Mouse (Mus musculus) left cerebral cortex, adult 8-10 months (tissue): ENCODE results near the gene Mrnip. TPM values are rescaled to one million over a fixed set of nuclear protein-coding genes. Genes with fewer than 3 reads are reported as not detected.

Source experiments
- DNase-seq, 2 experiments: peaks; one replicate each; pipeline ENCODE4 v3.0.0; 2022; ENCODE audit warnings: low spot score in 2 of 2
- total RNA-seq, 4 experiments: library from RNA; stranded (reverse); gene quantifications; 2 replicates each; pipeline ENCODE4 v1.2.4; 2022

Mrnip gene
- total RNA-seq, 4 experiments from 2014 or later, result 14.4 to 19.1 (median 15.7) TPM

GRCm38 (mm10) chr11:50203302-50203827 lies 29.1 kb downstream of the Mrnip start:
- no peak for DNase-seq

- no peak for DNase-seq
Observed at GRCm38 (mm10) chr11:50205434-50205833, 31.2 kb downstream of the Mrnip start.

DNA sequence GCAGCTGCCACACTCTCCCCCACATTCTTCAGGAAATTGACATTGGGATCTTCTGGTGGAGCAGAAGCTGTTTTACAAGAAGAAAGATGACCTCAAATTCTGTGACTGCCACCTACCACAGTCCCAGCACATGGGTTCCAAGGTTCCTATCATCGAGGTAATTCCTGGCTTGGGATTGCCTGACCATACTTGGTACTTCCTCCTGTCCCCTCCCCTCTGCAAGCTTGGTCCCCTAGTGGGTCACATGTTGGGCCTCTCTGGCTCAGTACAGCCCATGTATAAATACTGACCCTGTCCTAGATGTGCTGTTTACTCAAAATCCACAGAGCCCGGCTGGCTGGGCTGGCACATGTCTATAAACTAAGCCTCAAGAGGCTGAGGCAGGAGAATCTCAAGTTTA lies 31.8 kb downstream of the Mrnip start:
- no peak for DNase-seq

- no peak for DNase-seq
Observed at GRCm38 (mm10) chr11:50207344-50207743, 33.1 kb downstream of the Mrnip start.

DNA sequence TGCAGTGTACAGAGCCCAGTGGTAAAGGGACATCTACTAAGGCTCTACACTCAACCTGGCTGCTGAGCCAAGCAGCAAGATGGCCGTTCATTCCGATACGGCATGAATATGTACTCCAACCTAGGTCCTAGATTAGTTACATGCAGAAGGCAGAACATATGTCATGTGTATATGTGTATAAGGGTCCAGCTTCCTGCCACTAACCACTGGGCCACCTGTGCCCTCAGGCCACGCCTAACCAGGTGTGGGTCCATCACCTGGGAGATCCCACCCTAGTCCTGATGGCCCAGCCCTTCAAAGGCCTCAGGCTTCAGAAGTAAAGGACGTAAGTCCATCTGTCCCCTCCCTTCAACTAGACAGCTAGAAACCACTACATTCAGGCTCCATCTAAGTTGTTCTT lies 33.8 kb downstream of the Mrnip start:
- no peak for DNase-seq

- peak; percentile 54 to 91 for DNase-seq
Observed at GRCm38 (mm10) chr11:50210101-50210504, 35.9 kb downstream of the Mrnip start.

GRCm38 (mm10) chr11:50210505-50211151 lies 36.4 kb downstream of the Mrnip start, which contains the start of the genes Sqstm1 and Mgat4b:
Sqstm1 (minus strand) TSS chr11:50210827.
Mgat4b (plus strand) TSS chr11:50210890.
- DNase-seq, result peak; percentile 72 to 80

- no peak for DNase-seq
Observed at GRCm38 (mm10) chr11:50211322-50212059, 37.2 kb downstream of the Mrnip start.

- no peak for DNase-seq
Observed at GRCm38 (mm10) chr11:50212060-50212739, 38.0 kb downstream of the Mrnip start.

- DNase-seq, result peak in 1 of 2 experiments; percentile 70
Observed at GRCm38 (mm10) chr11:50212848-50213758, 38.9 kb downstream of the Mrnip start.

DNA sequence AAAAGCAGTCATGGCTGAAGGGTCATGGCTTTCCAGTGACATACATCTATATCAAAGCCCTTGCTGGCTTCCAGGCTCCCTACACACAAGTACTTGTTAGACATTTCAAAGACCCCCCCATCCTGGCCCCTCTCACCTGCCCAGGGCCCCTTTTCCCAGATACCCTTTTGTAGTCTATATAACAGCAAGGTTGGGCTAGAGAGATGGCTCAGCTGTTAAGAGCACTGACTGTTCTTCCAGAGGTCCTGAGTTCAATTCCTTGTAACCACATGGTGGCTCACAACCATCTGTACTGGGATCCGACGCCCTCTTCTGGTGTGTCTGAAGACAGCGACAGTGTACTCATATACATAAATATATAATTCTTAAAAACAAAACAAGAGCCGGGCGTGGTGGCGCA lies 40.4 kb downstream of the Mrnip start:
- DNase-seq, result no peak

DNA sequence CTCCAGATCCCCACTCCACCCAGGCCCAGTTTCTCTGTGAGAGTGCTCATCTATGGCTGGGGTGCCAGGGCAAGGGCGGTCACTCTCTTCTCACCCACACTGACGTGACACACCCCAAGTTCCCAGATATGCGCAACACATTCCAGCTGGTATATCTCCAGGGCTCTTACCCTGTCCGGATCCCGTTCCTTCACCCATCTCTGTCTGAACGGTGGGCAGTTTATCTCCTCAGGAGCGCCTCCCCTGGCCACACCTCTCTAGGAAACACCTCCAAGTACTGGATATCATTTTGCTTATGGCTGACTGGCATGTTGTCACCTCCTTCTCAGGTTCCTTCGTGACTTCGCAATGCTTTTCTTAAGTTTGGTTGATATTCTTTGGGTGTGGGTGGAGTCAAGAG lies 41.4 kb downstream of the Mrnip start:
- DNase-seq, result no peak

GRCm38 (mm10) chr11:50216724-50217366 lies 42.6 kb downstream of the Mrnip start:
- no peak for DNase-seq

- DNase-seq, result peak in 1 of 2 experiments; percentile 8
Observed at GRCm38 (mm10) chr11:50217811-50218210, 43.6 kb downstream of the Mrnip start.

- DNase-seq, result no peak
Observed at GRCm38 (mm10) chr11:50219833-50220232, 45.6 kb downstream of the Mrnip start.

DNA sequence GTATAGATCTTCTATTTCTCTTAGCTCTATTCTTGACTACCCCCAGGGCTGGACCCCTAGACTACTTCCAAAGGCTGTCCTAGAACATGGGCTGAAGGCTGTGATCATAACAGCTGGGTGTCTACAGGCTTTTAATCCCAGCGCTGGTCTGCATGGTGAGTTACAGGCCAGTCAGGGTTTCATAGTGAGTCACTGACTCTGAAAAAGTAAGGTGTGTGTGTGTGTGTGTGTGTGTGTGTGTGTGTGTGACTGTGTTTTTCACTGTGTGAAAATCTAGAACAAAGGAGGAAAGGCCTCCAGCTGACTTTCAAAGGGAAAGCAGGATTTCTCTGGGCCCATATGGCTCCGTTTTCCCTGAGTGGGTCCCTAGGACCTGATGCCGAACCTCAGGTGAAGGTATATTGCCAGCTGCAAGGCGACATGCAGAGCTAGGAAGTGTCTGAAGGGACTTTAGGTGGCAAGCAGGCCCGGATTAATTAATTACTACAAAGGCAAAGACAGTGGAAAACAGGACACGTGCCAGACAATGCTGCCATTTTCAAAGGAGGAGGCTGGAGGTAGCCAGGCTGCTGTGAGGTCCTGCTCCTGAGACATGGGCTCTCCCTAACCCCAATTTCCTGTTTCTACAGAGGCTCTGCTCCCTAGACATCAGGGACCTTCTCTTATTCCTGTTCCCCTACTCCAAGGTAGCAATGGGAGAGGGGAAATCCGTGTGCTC lies 48.5 kb downstream of the Mrnip start:
- no peak for DNase-seq

DNA sequence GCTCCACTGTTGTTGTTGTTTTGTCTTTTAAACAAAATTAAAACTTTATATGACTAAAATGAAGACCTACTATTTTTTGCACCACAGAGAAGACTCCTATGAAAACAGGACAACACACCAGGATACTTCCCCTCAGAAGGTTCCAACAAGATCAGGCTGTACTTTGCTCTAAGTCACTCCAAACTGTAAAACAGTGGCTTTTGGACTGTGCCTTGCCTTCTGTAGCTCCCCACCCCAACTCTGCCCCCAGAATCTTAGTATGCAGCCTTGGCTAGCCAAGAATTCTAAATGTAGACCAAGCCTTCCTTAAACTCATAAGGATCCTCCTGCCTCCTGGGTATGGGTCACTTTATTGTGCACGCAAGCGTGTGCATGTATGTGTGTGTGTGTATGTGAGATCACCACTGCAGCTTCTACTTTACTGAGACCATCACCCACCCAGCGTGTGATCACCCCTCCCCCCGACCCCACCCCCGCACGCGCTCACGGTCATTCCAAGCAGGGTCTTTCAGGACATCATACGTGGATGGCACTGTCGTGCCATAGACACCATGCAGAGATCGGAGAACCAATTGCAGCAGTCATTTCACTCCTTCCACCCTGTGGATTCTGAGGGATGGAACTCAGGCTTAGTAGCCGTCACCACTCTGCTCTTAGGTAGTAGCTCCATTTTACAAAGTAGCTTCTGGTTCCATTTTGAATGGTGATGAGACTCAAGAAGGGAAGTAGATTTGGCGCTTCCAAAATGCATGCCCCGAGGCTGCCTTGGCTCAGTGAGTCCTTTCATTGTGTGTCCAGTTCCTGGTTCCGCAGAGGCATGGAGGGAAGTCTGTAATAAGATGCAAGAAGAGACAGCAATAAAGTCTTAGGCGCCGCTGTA lies 49.8 kb downstream of the Mrnip start:
- no peak for DNase-seq

GRCm38 (mm10) chr11:50224671-50225530 lies 50.7 kb downstream of the Mrnip start:
- peak; percentile 67 to 78 for DNase-seq
